Mouse (Mus musculus) lung, embryonic 14.5 days (tissue): ENCODE results near the gene Aff1. TPM values are rescaled to one million over a fixed set of nuclear protein-coding genes. Genes with fewer than 3 reads are reported as not detected.
A peak's percentile ranks its signal among the peaks of the same experiment; 100 is the strongest.

Experiments used
- ATAC-seq: fragments of 200-750 bp; cut with Nextera tagmentation; 2 replicates; pipeline ENCODE4 v1.8.0; 2017; ENCODE audit warnings: mild to moderate bottlenecking, moderate TSS enrichment, moderate library complexity; ENCODE audit not compliant: insufficient read depth
- DNase-seq: peaks from one replicate; pipeline ENCODE4 v3.0.0-alpha.2; 2015
- H3K27ac ChIP-seq: fragments of 300-500 bp; sonication (generic); 2 replicates; pipeline ENCODE4 v1.5.1; 2014; ENCODE audit warnings: low read depth, mild to moderate bottlenecking, moderate library complexity
- H3K27me3 ChIP-seq: fragments of 300-500 bp; sonication (generic); 2 replicates; pipeline ENCODE4 v1.6.1; 2014; ENCODE audit warnings: low read length, control low read depth; ENCODE audit not compliant: insufficient read depth
- H3K36me3 ChIP-seq: fragments of 300-500 bp; sonication (generic); 2 replicates; pipeline ENCODE4 v1.6.1; 2014; ENCODE audit warnings: control low read depth; ENCODE audit not compliant: insufficient read depth
- H3K4me1 ChIP-seq: fragments of 300-500 bp; sonication (generic); 2 replicates; pipeline ENCODE4 v1.6.1; 2014; ENCODE audit warnings: antibody characterized with exemption, control low read depth; ENCODE audit not compliant: insufficient read depth
- H3K4me2 ChIP-seq: fragments of 300-500 bp; sonication (generic); 2 replicates; pipeline ENCODE4 v1.6.1; 2014; ENCODE audit warnings: mild to moderate bottlenecking
- H3K4me3 ChIP-seq: fragments of 300-500 bp; sonication (generic); 2 replicates; pipeline ENCODE4 v1.5.1; 2014; ENCODE audit warnings: low read depth, low read length
- H3K9ac ChIP-seq: fragments of 300-500 bp; sonication (generic); 2 replicates; pipeline ENCODE4 v1.6.1; 2014
- H3K9me3 ChIP-seq: fragments of 300-500 bp; sonication (generic); 2 replicates; pipeline ENCODE4 v1.6.1; 2016; ENCODE audit warnings: low read depth, low read length, control low read depth
- CTCF ChIP-seq: IDR thresholded peaks from 2 replicates; pipeline ENCODE4 v1.5.1; 2016; ENCODE audit warnings: antibody characterized with exemption, low read depth
- WGBS: fragments of 180-500 bp; shearing (Covaris S2); extraction: QIAGEN DNeasy Blood & Tissue Kit; methylation state at CpG from one replicate; pipeline ENCODE4 v1.1.7; 2014; 5-methylcytosine and 5-hydroxymethylcytosine counted together
- polyA plus RNA-seq: library from polyadenylated mRNA; unstranded; fragments of >200 nt; fragmentation: Nextera tagmentation; extraction: Ambion mirVana; gene quantifications from 2 replicates; pipeline ENCODE4 v1.2.1, GENCODE M21; 2014

Aff1 gene
- polyA plus RNA-seq, 1 experiment from 2014 or later: 7.1 TPM

DNA sequence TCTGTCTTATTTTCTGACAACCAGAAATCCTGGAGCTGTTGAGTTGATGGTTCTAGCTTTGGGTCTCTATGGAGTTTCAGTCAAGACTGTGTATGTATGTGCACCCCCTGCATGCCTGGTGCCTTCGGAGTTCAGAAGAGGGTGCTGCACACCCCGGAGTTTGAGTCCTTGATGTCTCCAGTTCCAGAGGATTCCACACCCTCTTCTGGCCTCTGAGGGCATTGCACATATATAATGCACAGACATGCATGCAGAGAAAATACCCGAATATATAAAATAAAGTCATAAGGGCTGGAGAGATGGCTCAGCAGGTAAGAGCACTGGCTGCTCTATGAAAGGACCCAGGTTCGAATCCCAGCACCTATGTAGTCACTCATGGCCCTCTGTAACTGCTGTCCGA lies 33.3 kb upstream of the Aff1 start:
- Histone ChIP-seq H3K4me2 (no peak overlapping the region), H3K9me3 (no peaks in the 10 kb centered on the region), H3K36me3 (no peaks in the 10 kb centered on the region), H3K9ac (no peak overlapping the region), H3K4me3 (no peak overlapping the region), H3K4me1 (no peaks in the 10 kb centered on the region; the same call in 1 of the 2 replicates), H3K27ac (no peak overlapping the region), H3K27me3 (no peaks in the 10 kb centered on the region)
- no peak for ATAC-seq
- WGBS: 62% methylated on average over 5 of the region's 5 CpGs
- peak; percentile 68 for DNase-seq
- peak; percentile 61 for TF ChIP-seq CTCF

DNA sequence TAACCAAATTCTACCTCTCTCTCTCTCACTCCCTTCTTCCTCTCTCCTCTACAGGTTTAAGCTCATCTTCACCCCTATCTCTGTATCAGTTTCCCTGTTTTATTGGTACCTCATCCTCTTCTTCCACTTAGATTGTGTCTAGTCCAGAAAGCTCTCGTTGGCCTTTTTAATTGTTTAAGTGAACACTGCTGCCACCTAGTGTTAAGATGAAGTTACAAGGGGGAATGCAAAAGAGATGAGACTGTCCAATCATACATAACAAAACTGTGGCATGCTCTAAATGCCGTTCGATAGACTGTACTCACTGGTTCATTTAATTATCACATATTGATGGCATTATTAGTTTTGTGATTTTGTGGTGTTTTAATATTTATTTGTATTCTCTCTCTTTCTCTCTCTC lies 32.6 kb upstream of the Aff1 start:
- Histone ChIP-seq H3K27me3 (no peaks in the 10 kb centered on the region), H3K4me3 (no peak overlapping the region), H3K9me3 (no peaks in the 10 kb centered on the region), H3K36me3 (no peaks in the 10 kb centered on the region), H3K27ac (no peak overlapping the region), H3K4me2 (no peak overlapping the region), H3K9ac (no peak overlapping the region), H3K4me1 (no peaks in the 10 kb centered on the region; the same call in 1 of the 2 replicates)
- ATAC-seq: no peak
- WGBS: 25% methylated on average over 3 of the region's 3 CpGs
- peak; percentile 92 for DNase-seq
- TF ChIP-seq CTCF: peak; percentile 81

DNA sequence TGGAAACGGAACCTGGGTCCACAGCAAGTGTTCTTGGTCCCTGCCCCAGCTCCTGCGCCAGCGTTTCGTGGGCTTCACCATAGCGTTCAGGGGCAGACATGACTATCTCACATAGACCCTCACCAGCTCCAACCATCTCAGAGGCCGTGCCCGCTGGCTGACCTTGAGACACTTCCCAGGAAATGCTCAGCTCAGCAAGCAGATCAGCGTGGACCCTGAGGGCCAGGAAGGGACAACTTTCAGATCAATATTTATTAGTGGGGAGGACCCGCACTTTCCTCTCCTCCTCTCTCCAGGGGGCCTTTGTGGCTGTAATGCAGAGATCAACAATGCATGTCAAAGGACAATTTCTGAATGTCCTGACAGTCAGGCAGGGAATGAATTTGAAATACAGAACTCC lies 27.2 kb upstream of the Aff1 start:
- H3K9me3 ChIP-seq: no peaks in the 10 kb centered on the region
- H3K27me3 ChIP-seq: no peaks in the 10 kb centered on the region
- ATAC-seq: no peak
- 77% methylated on average over 9 of the region's 9 CpGs for WGBS
- no peaks in the 10 kb centered on the region for H3K36me3 ChIP-seq
- H3K9ac ChIP-seq: no peak overlapping the region
- H3K4me2 ChIP-seq: no peak overlapping the region
- H3K4me3 ChIP-seq: no peak overlapping the region
- no peak overlapping the region for H3K27ac ChIP-seq
- DNase-seq: no peak
- TF ChIP-seq CTCF: no peak
- no peaks in the 10 kb centered on the region for H3K4me1 ChIP-seq

DNA sequence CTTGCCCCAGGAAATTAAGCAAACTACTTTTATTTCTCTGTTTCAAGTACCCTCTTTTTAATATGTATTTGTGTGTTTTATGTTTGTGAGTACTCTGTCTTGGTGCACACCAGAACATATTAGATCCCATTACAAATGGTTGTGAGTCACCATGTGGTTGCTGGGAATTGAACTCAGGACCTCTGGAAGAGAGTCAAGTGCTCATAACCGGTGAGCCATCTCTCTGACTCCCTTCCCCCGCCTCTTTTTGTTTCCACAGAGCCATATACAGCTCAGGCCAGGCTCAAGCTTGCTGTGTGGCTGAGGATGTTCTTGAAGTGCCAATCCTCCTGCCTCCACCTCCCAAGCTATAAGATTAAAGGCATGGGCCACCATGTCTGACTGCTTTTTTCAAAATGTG lies 26.3 kb upstream of the Aff1 start:
- no peak overlapping the region for H3K27ac ChIP-seq
- H3K36me3 ChIP-seq: no peaks in the 10 kb centered on the region
- no peaks in the 10 kb centered on the region for H3K4me1 ChIP-seq
- WGBS: 63% methylated on average over 2 of the region's 2 CpGs
- H3K27me3 ChIP-seq: no peaks in the 10 kb centered on the region
- H3K9ac ChIP-seq: no peak overlapping the region
- no peak for TF ChIP-seq CTCF
- ATAC-seq (no peak), DNase-seq (no peak)
- H3K9me3 ChIP-seq: no peaks in the 10 kb centered on the region
- H3K4me3 ChIP-seq: no peak overlapping the region
- no peak overlapping the region for H3K4me2 ChIP-seq

DNA sequence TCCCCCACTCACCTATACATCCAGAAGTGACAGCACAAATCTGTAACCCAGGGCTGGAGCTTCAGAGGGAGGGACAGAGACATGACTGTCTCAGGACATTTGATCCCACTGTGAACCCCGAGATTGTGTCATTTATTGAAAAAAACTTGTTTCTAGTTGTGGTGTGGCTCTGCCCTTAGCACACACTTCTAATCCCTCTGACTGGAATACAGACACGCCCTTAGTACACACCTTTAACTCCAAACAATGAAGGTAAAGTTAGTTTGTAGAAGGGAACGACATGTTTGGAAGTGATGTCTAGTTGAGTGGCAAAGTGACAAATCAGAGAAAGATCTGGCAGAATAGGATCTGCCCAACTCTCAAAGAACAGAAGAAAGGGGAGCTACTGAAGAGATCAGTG lies 20.3 kb upstream of the Aff1 start:
- no peak overlapping the region for H3K27ac ChIP-seq
- no peak for ATAC-seq
- no peak overlapping the region for H3K4me2 ChIP-seq
- H3K9ac ChIP-seq: no peak overlapping the region
- no peaks in the 10 kb centered on the region for H3K27me3 ChIP-seq
- no peaks in the 10 kb centered on the region for H3K4me1 ChIP-seq
- no peak for TF ChIP-seq CTCF
- 42% methylated on average over 3 of the region's 3 CpGs for WGBS
- H3K4me3 ChIP-seq: no peak overlapping the region
- no peak for DNase-seq
- no peaks in the 10 kb centered on the region for H3K36me3 ChIP-seq
- H3K9me3 ChIP-seq: no peaks in the 10 kb centered on the region

DNA sequence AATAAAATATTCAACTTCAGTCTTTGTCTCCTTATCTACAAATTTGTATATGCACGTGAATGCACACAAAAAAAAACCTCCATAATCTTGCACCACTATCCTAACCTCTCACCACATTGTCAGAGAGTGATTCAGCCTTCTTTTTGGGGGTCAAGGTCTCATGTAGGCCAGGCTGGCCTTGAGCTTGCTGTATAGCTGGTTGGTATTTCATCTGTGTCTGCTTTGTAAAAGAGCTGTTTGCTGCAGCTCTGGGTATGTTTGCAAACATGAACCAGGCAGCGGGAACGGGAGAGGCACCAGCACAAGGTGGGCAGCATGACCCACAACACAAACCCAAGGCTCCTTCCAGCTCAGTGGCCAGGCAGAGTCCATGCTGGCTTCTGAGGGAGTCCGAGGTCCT lies 18.6 kb upstream of the Aff1 start:
- no peak for ATAC-seq
- 78% methylated on average over 4 of the region's 4 CpGs for WGBS
- Histone ChIP-seq H3K9me3 (no peaks in the 10 kb centered on the region), H3K4me3 (no peak overlapping the region), H3K27me3 (no peaks in the 10 kb centered on the region), H3K36me3 (no peaks in the 10 kb centered on the region), H3K4me1 (no peaks in the 10 kb centered on the region), H3K4me2 (no peak overlapping the region), H3K9ac (no peak overlapping the region), H3K27ac (no peak overlapping the region)
- TF ChIP-seq CTCF: no peak
- DNase-seq: no peak

DNA sequence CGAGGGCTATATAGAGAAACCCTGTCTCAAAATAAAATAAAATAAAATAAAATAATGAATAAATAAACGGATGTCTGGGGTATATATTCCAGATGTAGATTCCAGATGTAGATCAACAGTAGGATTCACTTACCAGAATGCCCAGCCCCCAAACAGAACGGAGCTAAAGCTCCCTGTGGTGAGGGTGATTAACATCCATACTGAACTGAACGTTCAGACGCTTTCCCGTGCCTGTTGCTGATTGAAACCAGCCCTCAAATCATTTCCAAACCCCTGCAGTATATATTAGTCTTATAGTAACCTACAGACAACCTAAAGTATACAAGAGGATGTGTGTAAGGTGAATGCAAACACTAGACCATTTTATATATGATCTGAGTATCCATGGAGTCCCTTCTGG lies 17.7 kb upstream of the Aff1 start:
- no peak for DNase-seq
- no peak overlapping the region for H3K4me2 ChIP-seq
- no peak for TF ChIP-seq CTCF
- H3K36me3 ChIP-seq: no peaks in the 10 kb centered on the region
- H3K9ac ChIP-seq: no peak overlapping the region
- H3K4me3 ChIP-seq: no peak overlapping the region
- H3K27me3 ChIP-seq: no peaks in the 10 kb centered on the region
- no peaks in the 10 kb centered on the region for H3K9me3 ChIP-seq
- WGBS: 50% methylated on average over 6 of the region's 6 CpGs
- no peaks in the 10 kb centered on the region for H3K4me1 ChIP-seq
- no peak for ATAC-seq
- no peak overlapping the region for H3K27ac ChIP-seq

DNA sequence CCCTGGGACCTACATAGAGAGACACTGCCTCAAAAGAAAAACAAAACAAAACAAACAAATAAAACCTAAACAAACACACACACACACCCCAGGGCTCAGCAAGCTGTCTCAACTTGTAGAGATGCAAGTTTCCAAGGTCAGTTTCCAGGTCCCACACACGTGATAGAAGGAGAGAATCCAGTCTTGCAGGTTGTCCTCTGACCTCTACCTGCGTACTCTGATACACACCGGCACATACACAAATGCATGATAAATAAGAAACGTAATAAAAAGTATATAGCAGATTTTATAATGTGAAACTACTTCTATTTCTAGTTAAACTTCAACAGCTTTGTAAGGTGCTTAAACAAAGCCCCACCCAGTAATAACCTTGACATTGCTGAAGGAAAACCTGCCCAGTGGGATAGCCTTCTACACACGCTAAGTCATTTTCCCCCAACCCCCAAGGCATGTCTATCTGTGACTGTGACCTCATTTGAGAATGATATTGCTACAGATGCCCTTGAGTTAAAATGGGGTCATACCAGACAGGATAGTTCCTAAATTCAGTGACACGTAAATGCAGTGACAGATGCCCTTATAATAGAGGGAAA lies 15.8 kb upstream of the Aff1 start:
- no peak for TF ChIP-seq CTCF
- H3K4me2 ChIP-seq: no peak overlapping the region
- no peaks in the 10 kb centered on the region for H3K36me3 ChIP-seq
- H3K4me3 ChIP-seq: no peak overlapping the region
- DNase-seq (no peak), ATAC-seq (no peak)
- H3K9me3 ChIP-seq: no peaks in the 10 kb centered on the region
- no peak overlapping the region for H3K9ac ChIP-seq
- H3K27ac ChIP-seq: no peak overlapping the region
- H3K4me1 ChIP-seq: no peaks in the 10 kb centered on the region
- WGBS: 78% methylated on average over 6 of the region's 6 CpGs
- H3K27me3 ChIP-seq: no peaks in the 10 kb centered on the region
